Mouse (Mus musculus) adrenal gland (tissue): ENCODE data around the gene Olfr77.

Source experiments
- intact Hi-C: fragments of 180-260 bp; cut with DNase I; formaldehyde crosslinking; loops from one replicate; pipeline ENCODE4 v1.15.1; 2025
- long read RNA-seq, 2 experiments: library from polyadenylated mRNA; unstranded; transcript quantifications; one replicate each; pipeline ENCODE4 v2.0.0; 2020; ENCODE audit warnings: borderline replicate concordance in 1 of 2; ENCODE audit not compliant: insufficient replicate concordance in 1 of 2

Gene Olfr77
- long read RNA-seq, experiment 1 = 0 reads
- long read RNA-seq, experiment 2 = 0 reads

DNA sequence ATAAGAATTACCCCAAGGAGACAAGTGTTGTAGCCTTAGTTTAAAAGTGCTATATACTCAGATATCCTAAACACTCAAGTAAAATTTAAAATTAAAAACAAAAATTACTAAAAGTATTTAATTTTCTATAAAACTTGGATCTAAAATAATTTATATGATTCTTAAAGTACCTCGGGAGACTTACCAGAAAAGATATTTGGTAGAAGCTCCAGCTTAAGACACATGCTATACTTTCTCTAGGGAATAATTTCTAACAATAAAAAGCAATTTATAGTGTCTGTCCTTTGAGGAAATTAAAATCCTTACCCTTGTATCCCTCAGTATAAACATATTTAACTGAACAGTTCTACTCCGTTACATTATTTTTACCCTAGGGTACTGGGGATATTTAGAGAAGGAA lies at the start of gene Olfr77:
Gene Olfr77 (plus strand): TSS at position 301 of the 400 bp plus-strand sequence.
- intact Hi-C loops = no loop called here

GRCm38 (mm10) chr9:19887904-19888303 lies 28.8 kb upstream of the Olfr77 start, which contains the start of gene Olfr862:
Gene Olfr862, minus strand, starts transcription at chr9:19888004.
- intact Hi-C loops = no loop called here

DNA sequence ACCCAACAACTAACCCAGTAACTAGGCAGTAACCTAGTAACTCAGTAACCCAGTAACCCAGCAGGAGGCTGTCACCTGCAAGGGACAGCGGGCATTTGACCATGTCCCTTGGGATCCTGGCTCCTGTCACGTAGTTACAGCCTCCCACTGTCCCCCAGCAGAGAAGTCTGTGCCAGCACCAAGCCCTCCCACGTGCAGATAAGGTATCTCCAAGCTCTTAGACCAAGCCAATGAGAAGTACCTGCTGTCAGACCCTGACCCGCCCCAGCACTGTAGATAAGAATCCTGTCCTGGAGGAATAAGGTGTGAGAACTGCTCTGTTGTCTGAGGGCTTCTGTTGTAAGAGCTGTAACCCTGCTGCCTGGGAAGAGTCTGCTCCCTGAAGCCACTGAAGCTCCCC lies 5.5 kb upstream of the Olfr77 start:
- intact Hi-C loops = no loop called here
